Mouse (Mus musculus) lung, postnatal 0 days (tissue): ENCODE results near the gene Ctnna2.

Experiments used
- CTCF ChIP-seq: IDR thresholded peaks from 2 replicates; pipeline ENCODE4 v1.5.1; 2016; ENCODE audit warnings: antibody characterized with exemption, mild to moderate bottlenecking
- EP300 ChIP-seq: IDR thresholded peaks from 2 replicates; pipeline ENCODE4 v1.6.1; 2016; ENCODE audit warnings: antibody characterized with exemption, mild to moderate bottlenecking, control low read depth

DNA sequence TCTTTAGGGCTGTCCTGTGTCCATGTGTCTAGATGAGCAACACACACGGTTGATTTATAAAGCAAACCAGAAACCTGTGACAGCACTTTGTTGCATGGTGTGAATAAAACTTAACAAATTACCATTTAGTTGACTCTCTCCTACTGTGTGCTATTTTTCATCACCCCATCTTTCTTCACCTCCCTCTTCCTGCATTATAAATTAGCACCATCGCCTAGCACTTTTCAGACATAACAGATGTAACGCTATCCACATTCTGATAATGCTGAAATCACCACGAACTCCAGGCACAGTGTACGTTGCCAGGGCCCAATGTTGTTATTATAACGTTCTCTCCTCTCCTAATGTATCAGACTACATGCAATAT, 621.0 kb downstream of the Ctnna2 start:
- no peak for TF ChIP-seq CTCF
- no peak for TF ChIP-seq EP300
